ENCODE assay signal across 7 mouse cellular contexts in genomic region chr3:89395419-89395805, GRCm38 (mm10). TPM values are rescaled to one million over a fixed set of nuclear protein-coding genes. Genes with fewer than 3 reads are reported as not detected.
DNase-seq lines count a peak whose midpoint lies in the region; ATAC-seq and TF ChIP-seq lines count a peak whose summit lies in the region.

No protein-coding gene starts in this region.

- H3K27ac ChIP-seq in spleen, adult 2 months (ENCODE audit: insufficient read depth, low read length): no peak overlapping the region
- H3K27ac ChIP-seq in forebrain, embryonic 14.5 days (ENCODE audit: low read depth, low read length): no peak overlapping the region
- H3K27ac ChIP-seq in limb, embryonic 12.5 days: peak overlapping the region; percentile 84
- peak overlapping the region; percentile 94 for H3K27ac ChIP-seq in stomach, embryonic 14.5 days (ENCODE audit: low read length)

- H3K4me3 ChIP-seq in spleen, adult 2 months (ENCODE audit: extremely low read depth, insufficient read depth, insufficient read length): 0 out of 2 replicates have a peak overlapping the region, but pooled peaks have one; percentile 75
- H3K4me3 ChIP-seq in forebrain, embryonic 14.5 days (ENCODE audit: low read depth, low read length): peak overlapping the region; percentile 37
- peak overlapping the region; percentile 53 for H3K4me3 ChIP-seq in limb, embryonic 12.5 days (replicated peaks)
- H3K4me3 ChIP-seq in stomach, embryonic 14.5 days (ENCODE audit: low read depth, low read length): peak overlapping the region; percentile 65

- no peak for DNase-seq in spleen, adult 2 months (ENCODE audit: low read depth in 1 of 2, low spot score in 2 of 2)
- no peak for DNase-seq in spleen, adult 12 weeks (ENCODE audit: low spot score)
- no peak for DNase-seq in forebrain, embryonic 14.5 days (ENCODE audit: low spot score)
- no peak for DNase-seq in adrenal gland, adult 18-20 months (ENCODE audit: low spot score in 2 of 2)

- no peak for TF ChIP-seq POLR2A in spleen, adult 2 months (IDR thresholded peaks at IDR 0.05; ENCODE audit: low read depth, low read length)

- ATAC-seq in forebrain, embryonic 14.5 days: no peak
- no peak for ATAC-seq in limb, embryonic 12.5 days (ENCODE audit: insufficient number of reproducible peaks, insufficient read depth, low FRiP score, low TSS enrichment, low read depth)
- no peak for ATAC-seq in stomach, embryonic 14.5 days (ENCODE audit: insufficient number of reproducible peaks, insufficient read depth, low FRiP score, low read depth)
- ATAC-seq in activated CD4-positive, CD25-positive, alpha-beta regulatory T cell, adult 4 months: no peak

- H3K36me3 ChIP-seq in spleen, adult 2 months (ENCODE audit: control insufficient read depth, insufficient read depth, low read length): no peaks in the 10 kb centered on the region
- H3K36me3 ChIP-seq in forebrain, embryonic 14.5 days (ENCODE audit: control insufficient read depth, insufficient read depth, low read length): no peaks in the 10 kb centered on the region
- no peaks in the 10 kb centered on the region for H3K36me3 ChIP-seq in limb, embryonic 12.5 days
- H3K36me3 ChIP-seq in stomach, embryonic 14.5 days (ENCODE audit: control insufficient read depth, insufficient read depth, low read length): no peaks in the 10 kb centered on the region

- WGBS in spleen, adult 2 months: 4% methylated on average over 10 of the region's 10 CpGs
- WGBS in forebrain, embryonic 14.5 days: 4% methylated on average over 10 of the region's 10 CpGs
- WGBS in limb, embryonic 12.5 days: 2% methylated on average over 10 of the region's 10 CpGs
- 3% methylated on average over 10 of the region's 10 CpGs for WGBS in stomach, embryonic 14.5 days

- peak overlapping the region; percentile 99 for H3K4me2 ChIP-seq in forebrain, embryonic 14.5 days (ENCODE audit: low read length)
- peak overlapping the region; percentile 100 for H3K4me2 ChIP-seq in limb, embryonic 12.5 days
- H3K4me2 ChIP-seq in stomach, embryonic 14.5 days (replicated peaks; ENCODE audit: low read depth, low read length): peak overlapping the region; percentile 97

- no peak for TF ChIP-seq CTCF in spleen, adult 2 months (IDR thresholded peaks at IDR 0.05; ENCODE audit: extremely low read depth, insufficient read depth, insufficient read length, insufficient replicate concordance)

- no peak overlapping the region for H3K9ac ChIP-seq in forebrain, embryonic 14.5 days (ENCODE audit: low read length)
- peak overlapping the region; percentile 55; the same call in 1 of the 2 replicates for H3K9ac ChIP-seq in limb, embryonic 12.5 days (replicated peaks)
- 0 out of 2 replicates have a peak overlapping the region, but pooled peaks have one; percentile 22 for H3K9ac ChIP-seq in stomach, embryonic 14.5 days (replicated peaks; ENCODE audit: low read depth, low read length)

- peaks cover 17% of the 10 kb centered on the region for H3K4me1 ChIP-seq in spleen, adult 2 months (ENCODE audit: control insufficient read depth, insufficient read depth, insufficient read length)
- peaks cover 44% of the 10 kb centered on the region for H3K4me1 ChIP-seq in forebrain, embryonic 14.5 days (ENCODE audit: control insufficient read depth, insufficient read depth, low read length)
- H3K4me1 ChIP-seq in limb, embryonic 12.5 days (replicated peaks): peaks cover 59% of the 10 kb centered on the region
- peaks cover 28% of the 10 kb centered on the region for H3K4me1 ChIP-seq in stomach, embryonic 14.5 days (ENCODE audit: control insufficient read depth, insufficient read depth, low read length)

- no peaks in the 10 kb centered on the region for H3K27me3 ChIP-seq in spleen, adult 2 months (ENCODE audit: control insufficient read depth, insufficient read depth, low read length)
- H3K27me3 ChIP-seq in forebrain, embryonic 14.5 days (replicated peaks; ENCODE audit: control insufficient read depth, insufficient read depth, low read length): peaks cover 18% of the 10 kb centered on the region
- H3K27me3 ChIP-seq in limb, embryonic 12.5 days: peaks cover 26% of the 10 kb centered on the region
- no peaks in the 10 kb centered on the region for H3K27me3 ChIP-seq in stomach, embryonic 14.5 days (ENCODE audit: control insufficient read depth, insufficient read depth, low read length)

- no peaks in the 10 kb centered on the region for H3K9me3 ChIP-seq in forebrain, embryonic 14.5 days (replicated peaks; ENCODE audit: control insufficient read depth, low read length)
- H3K9me3 ChIP-seq in limb, embryonic 12.5 days: no peaks in the 10 kb centered on the region
- H3K9me3 ChIP-seq in stomach, embryonic 14.5 days (ENCODE audit: control insufficient read depth, low read depth, low read length): no peaks in the 10 kb centered on the region

RNA-seq across cellular contexts. Expression of gene Zbtb7b, which starts 0.8 kb away (rescaled TPM):
- polyA plus RNA-seq in spleen, adult 2 months (2012; rRNA removed): 54.5 and 58.4 TPM in 2 replicates
- polyA plus RNA-seq in forebrain, embryonic 14.5 days (2014; fragmentation: Nextera tagmentation; extraction: Ambion mirVana): 0.28 and 0.41 TPM in 2 replicates
- 0.79 and 1.2 TPM in 2 replicates for polyA plus RNA-seq in limb, embryonic 12.5 days (2016; fragmentation: Nextera tagmentation; extraction: Ambion mirVana)
- polyA plus RNA-seq in stomach, embryonic 14.5 days (2014; fragmentation: Nextera tagmentation; extraction: Ambion mirVana): 4.5 and 5.7 TPM in 2 replicates
- 100 to 1,000 TPM in 1 of 2 experiments, 10 to 100 TPM in 1; 89.7 to 101 TPM for total RNA-seq in adrenal gland, adult 18-20 months (2021)
- polyA plus RNA-seq in activated CD4-positive, CD25-positive, alpha-beta regulatory T cell, adult 4 months (2017; shearing (Covaris generic)): 10 to 100 TPM; 13.2 to 16.5 TPM

RNA-seq across cellular contexts. Expression of gene Lenep, which starts 7.2 kb away (rescaled TPM):
- 1.5 and 1.9 TPM in 2 replicates for polyA plus RNA-seq in spleen, adult 2 months (2012; rRNA removed)
- polyA plus RNA-seq in forebrain, embryonic 14.5 days (2014; fragmentation: Nextera tagmentation; extraction: Ambion mirVana): not detected in 2 replicates
- polyA plus RNA-seq in limb, embryonic 12.5 days (2016; fragmentation: Nextera tagmentation; extraction: Ambion mirVana): 1.0 TPM in 1 of 2 replicates, not detected in the other
- polyA plus RNA-seq in stomach, embryonic 14.5 days (2014; fragmentation: Nextera tagmentation; extraction: Ambion mirVana): 0.55 TPM in 1 of 2 replicates, not detected in the other
- under 1 TPM in 1 of 2 experiments, not detected in 1; 0.30 TPM for total RNA-seq in adrenal gland, adult 18-20 months (2021)
- polyA plus RNA-seq in activated CD4-positive, CD25-positive, alpha-beta regulatory T cell, adult 4 months (2017; shearing (Covaris generic)): 1 to 10 TPM in 1 of 2 experiments, not detected in 1; 2.4 TPM

RNA-seq across cellular contexts. Expression of gene Flad1, which starts 16.3 kb away (rescaled TPM):
- 39.1 and 43.9 TPM in 2 replicates for polyA plus RNA-seq in spleen, adult 2 months (2012; rRNA removed)
- 34.9 and 41.0 TPM in 2 replicates for polyA plus RNA-seq in forebrain, embryonic 14.5 days (2014; fragmentation: Nextera tagmentation; extraction: Ambion mirVana)
- 25.0 and 26.4 TPM in 2 replicates for polyA plus RNA-seq in limb, embryonic 12.5 days (2016; fragmentation: Nextera tagmentation; extraction: Ambion mirVana)
- polyA plus RNA-seq in stomach, embryonic 14.5 days (2014; fragmentation: Nextera tagmentation; extraction: Ambion mirVana): 22.3 and 24.5 TPM in 2 replicates
- 10 to 100 TPM; 28.6 to 37.6 TPM for total RNA-seq in adrenal gland, adult 18-20 months (2021)
- 10 to 100 TPM; 37.7 to 45.7 TPM for polyA plus RNA-seq in activated CD4-positive, CD25-positive, alpha-beta regulatory T cell, adult 4 months (2017; shearing (Covaris generic))

RNA-seq across cellular contexts. Expression of gene Cks1b, which starts 22.8 kb away (rescaled TPM):
- 20.6 and 21.3 TPM in 2 replicates for polyA plus RNA-seq in spleen, adult 2 months (2012; rRNA removed)
- 200 and 269 TPM in 2 replicates for polyA plus RNA-seq in forebrain, embryonic 14.5 days (2014; fragmentation: Nextera tagmentation; extraction: Ambion mirVana)
- 585 and 619 TPM in 2 replicates for polyA plus RNA-seq in limb, embryonic 12.5 days (2016; fragmentation: Nextera tagmentation; extraction: Ambion mirVana)
- polyA plus RNA-seq in stomach, embryonic 14.5 days (2014; fragmentation: Nextera tagmentation; extraction: Ambion mirVana): 470 and 503 TPM in 2 replicates
- total RNA-seq in adrenal gland, adult 18-20 months (2021): 10 to 100 TPM; 14.3 to 19.6 TPM
- 10 to 100 TPM; 70.8 to 92.3 TPM for polyA plus RNA-seq in activated CD4-positive, CD25-positive, alpha-beta regulatory T cell, adult 4 months (2017; shearing (Covaris generic))

RNA-seq across cellular contexts. Expression of gene Shc1, which starts 22.8 kb away (rescaled TPM):
- 49.0 and 54.8 TPM in 2 replicates for polyA plus RNA-seq in spleen, adult 2 months (2012; rRNA removed)
- 9.9 and 11.8 TPM in 2 replicates for polyA plus RNA-seq in forebrain, embryonic 14.5 days (2014; fragmentation: Nextera tagmentation; extraction: Ambion mirVana)
- polyA plus RNA-seq in limb, embryonic 12.5 days (2016; fragmentation: Nextera tagmentation; extraction: Ambion mirVana): 84.4 and 90.9 TPM in 2 replicates
- polyA plus RNA-seq in stomach, embryonic 14.5 days (2014; fragmentation: Nextera tagmentation; extraction: Ambion mirVana): 68.7 and 73.2 TPM in 2 replicates
- total RNA-seq in adrenal gland, adult 18-20 months (2021): 10 to 100 TPM; 75.5 to 87.1 TPM
- 10 to 100 TPM; 29.6 to 43.2 TPM for polyA plus RNA-seq in activated CD4-positive, CD25-positive, alpha-beta regulatory T cell, adult 4 months (2017; shearing (Covaris generic))

Comparison
In these comparisons a context has a peak if more than half of its experiments do, and no peak if none do; other contexts are left out.
1. H3K27ac ChIP-seq: peak in limb, embryonic 12.5 days (single experiment) and stomach, embryonic 14.5 days (single experiment); none in spleen, adult 2 months (single experiment) and forebrain, embryonic 14.5 days (single experiment).
2. Peak in every context shown above with its lines, with median percentiles within 50 percentile points of each other: H3K4me3 ChIP-seq and H3K4me2 ChIP-seq.